Mouse (Mus musculus): ENCODE measurements around the gene 5330417H12Rik. TPM values are rescaled to one million over a fixed set of nuclear protein-coding genes. Genes with fewer than 3 reads are reported as not detected.

5330417H12Rik gene
- polyA plus RNA-seq, 1 experiment from 2014 or later = not detected

DNA sequence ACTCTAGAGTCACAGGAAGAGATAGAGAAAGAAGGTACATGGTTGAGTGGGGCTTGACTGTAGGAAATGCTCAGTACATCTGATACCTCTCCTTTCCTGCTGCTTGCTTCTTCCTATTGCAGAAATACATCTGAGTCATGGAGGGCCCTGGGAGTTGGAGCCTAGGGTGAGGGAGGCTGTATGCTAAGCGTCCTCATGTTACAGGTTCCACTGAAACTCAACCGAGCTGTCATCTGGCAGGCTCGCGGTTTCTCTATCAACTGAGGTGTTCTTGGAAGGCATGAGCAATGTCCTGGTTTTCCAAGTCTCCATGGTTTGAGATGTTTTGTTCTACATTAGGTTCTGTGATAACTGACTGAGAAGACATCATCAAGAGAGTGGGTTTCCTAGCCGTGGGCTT, 13.1 kb upstream of the 5330417H12Rik start:
- Histone ChIP-seq H3K9ac (ENCODE audit: low read length) (no peak overlapping the region), H3K9me3 (replicated peaks; ENCODE audit: control insufficient read depth, low read length) (no peaks in the 10 kb centered on the region), H3K27me3 (ENCODE audit: control insufficient read depth, insufficient read depth, low read length) (no peaks in the 10 kb centered on the region), H3K4me2 (ENCODE audit: low read depth, low read length) (no peak overlapping the region), H3K4me3 (ENCODE audit: low read length) (no peak overlapping the region), H3K27ac (ENCODE audit: low read length) (no peak overlapping the region), H3K36me3 (ENCODE audit: control insufficient read depth, insufficient read depth) (no peaks in the 10 kb centered on the region), H3K4me1 (ENCODE audit: control insufficient read depth, insufficient read depth, low read length) (no peaks in the 10 kb centered on the region)
- 71% methylated on average over 5 of the region's 5 CpGs for WGBS
- no peak for ATAC-seq (replicated peaks; ENCODE audit: extremely low read depth, insufficient read depth, low FRiP score)

DNA sequence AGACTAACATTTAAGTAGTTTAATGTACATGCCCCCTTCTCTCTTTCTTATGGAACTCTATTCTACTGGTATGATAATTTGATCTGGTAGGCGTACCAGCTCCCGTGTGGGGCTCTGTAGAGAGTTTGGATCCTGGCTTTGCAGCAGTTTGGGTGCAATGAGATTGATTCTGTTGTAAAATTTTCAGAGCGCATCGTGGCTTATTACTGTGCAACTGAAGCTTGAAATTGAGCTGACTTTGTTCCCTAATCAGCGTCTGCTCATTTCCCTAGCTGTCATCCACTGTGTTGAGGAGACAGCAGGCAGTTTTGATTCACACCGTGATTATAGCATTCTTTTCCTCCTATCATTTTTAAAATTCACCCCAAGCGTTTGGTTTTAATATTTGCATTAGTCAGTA, 12.4 kb upstream of the 5330417H12Rik start:
- H3K4me2 ChIP-seq (ENCODE audit: low read depth, low read length) = no peak overlapping the region
- no peak overlapping the region for H3K27ac ChIP-seq (ENCODE audit: low read length)
- no peak overlapping the region for H3K4me3 ChIP-seq (ENCODE audit: low read length)
- no peak overlapping the region for H3K9ac ChIP-seq (ENCODE audit: low read length)
- H3K27me3 ChIP-seq (ENCODE audit: control insufficient read depth, insufficient read depth, low read length) = no peaks in the 10 kb centered on the region
- no peak for ATAC-seq (replicated peaks; ENCODE audit: extremely low read depth, insufficient read depth, low FRiP score)
- WGBS = 82% methylated on average over 7 of the region's 7 CpGs
- no peaks in the 10 kb centered on the region for H3K4me1 ChIP-seq (ENCODE audit: control insufficient read depth, insufficient read depth, low read length)
- no peaks in the 10 kb centered on the region for H3K9me3 ChIP-seq (replicated peaks; ENCODE audit: control insufficient read depth, low read length)
- H3K36me3 ChIP-seq (ENCODE audit: control insufficient read depth, insufficient read depth) = no peaks in the 10 kb centered on the region

DNA sequence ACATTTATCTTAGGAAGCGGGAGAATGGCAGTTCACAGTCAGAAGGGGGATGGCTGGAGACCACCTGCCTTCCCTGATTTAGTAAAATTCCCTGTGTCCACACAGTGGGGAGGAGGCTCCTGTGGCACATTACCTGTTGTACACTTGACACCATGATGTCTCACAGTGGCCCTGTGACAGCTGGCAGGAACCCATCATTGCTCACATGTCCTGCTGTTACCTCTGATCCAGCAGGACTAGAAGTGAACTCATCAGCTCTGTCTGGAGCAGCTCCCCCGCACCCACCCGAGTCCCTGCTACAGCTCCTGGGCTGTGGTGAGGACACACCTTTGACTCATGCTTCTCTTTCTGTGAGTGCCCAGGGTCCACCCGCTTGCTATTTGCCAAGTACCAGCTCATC, 8.2 kb upstream of the 5330417H12Rik start:
- Histone ChIP-seq H3K4me2 (ENCODE audit: low read depth, low read length) (no peak overlapping the region), H3K4me1 (ENCODE audit: control insufficient read depth, insufficient read depth, low read length) (no peaks in the 10 kb centered on the region), H3K9ac (ENCODE audit: low read length) (no peak overlapping the region), H3K27ac (ENCODE audit: low read length) (no peak overlapping the region), H3K27me3 (ENCODE audit: control insufficient read depth, insufficient read depth, low read length) (no peaks in the 10 kb centered on the region), H3K9me3 (replicated peaks; ENCODE audit: control insufficient read depth, low read length) (no peaks in the 10 kb centered on the region), H3K4me3 (ENCODE audit: low read length) (no peak overlapping the region), H3K36me3 (ENCODE audit: control insufficient read depth, insufficient read depth) (no peaks in the 10 kb centered on the region)
- ATAC-seq (replicated peaks; ENCODE audit: extremely low read depth, insufficient read depth, low FRiP score) = no peak
- WGBS = 79% methylated on average over 4 of the region's 4 CpGs

DNA sequence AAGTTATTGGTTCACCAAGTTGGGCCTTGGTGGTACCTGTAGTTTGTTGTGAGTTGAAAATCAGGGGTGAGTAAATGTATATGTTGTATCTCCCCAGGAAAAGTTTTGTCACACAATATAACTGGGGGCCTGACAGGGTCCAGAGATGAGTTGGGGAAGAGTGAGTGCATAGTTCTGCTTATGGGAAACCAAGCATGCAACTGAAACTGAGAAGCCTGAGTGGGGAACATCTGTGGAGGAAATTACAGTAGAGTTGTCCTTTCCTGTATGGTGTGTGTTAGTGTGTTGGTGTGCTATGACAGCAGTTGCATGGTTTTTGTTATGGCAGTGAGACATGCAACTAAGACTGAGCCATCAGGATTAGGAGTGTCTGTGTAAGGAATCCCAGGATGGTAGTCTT, 3.4 kb upstream of the 5330417H12Rik start:
- no peak overlapping the region for H3K4me2 ChIP-seq (ENCODE audit: low read depth, low read length)
- ATAC-seq (replicated peaks; ENCODE audit: extremely low read depth, insufficient read depth, low FRiP score) = no peak
- no peak overlapping the region for H3K4me3 ChIP-seq (ENCODE audit: low read length)
- H3K4me1 ChIP-seq (ENCODE audit: control insufficient read depth, insufficient read depth, low read length) = no peaks in the 10 kb centered on the region
- H3K36me3 ChIP-seq (ENCODE audit: control insufficient read depth, insufficient read depth) = no peaks in the 10 kb centered on the region
- no peaks in the 10 kb centered on the region for H3K9me3 ChIP-seq (replicated peaks; ENCODE audit: control insufficient read depth, low read length)
- H3K27ac ChIP-seq (ENCODE audit: low read length) = no peak overlapping the region
- H3K27me3 ChIP-seq (ENCODE audit: control insufficient read depth, insufficient read depth, low read length) = no peaks in the 10 kb centered on the region
- no peak overlapping the region for H3K9ac ChIP-seq (ENCODE audit: low read length)

DNA sequence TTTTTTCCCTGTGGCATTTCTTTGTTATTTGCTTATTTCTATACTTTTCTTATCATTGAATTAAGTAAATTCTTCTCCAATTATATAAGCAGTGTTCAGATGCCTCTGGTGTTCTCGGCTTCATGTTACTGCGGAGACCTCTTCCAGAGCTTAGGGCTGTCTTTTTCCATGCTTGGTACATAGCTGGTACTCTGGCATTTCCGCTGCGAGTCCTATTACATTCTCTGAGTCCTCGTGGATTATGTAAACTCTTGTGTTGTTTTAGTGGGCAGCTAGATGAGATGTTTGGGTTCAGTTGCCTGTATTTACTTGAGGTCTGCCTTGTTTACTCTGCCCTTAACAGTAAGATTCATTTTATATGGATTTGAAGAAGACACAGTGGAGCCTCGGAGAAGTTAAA, 820 bp upstream of the 5330417H12Rik start:
- H3K9me3 ChIP-seq (replicated peaks; ENCODE audit: control insufficient read depth, low read length) = no peaks in the 10 kb centered on the region
- no peak overlapping the region for H3K4me3 ChIP-seq (ENCODE audit: low read length)
- no peak overlapping the region for H3K27ac ChIP-seq (ENCODE audit: low read length)
- no peaks in the 10 kb centered on the region for H3K36me3 ChIP-seq (ENCODE audit: control insufficient read depth, insufficient read depth)
- H3K9ac ChIP-seq (ENCODE audit: low read length) = no peak overlapping the region
- H3K27me3 ChIP-seq (ENCODE audit: control insufficient read depth, insufficient read depth, low read length) = no peaks in the 10 kb centered on the region
- no peaks in the 10 kb centered on the region for H3K4me1 ChIP-seq (ENCODE audit: control insufficient read depth, insufficient read depth, low read length)
- H3K4me2 ChIP-seq (ENCODE audit: low read depth, low read length) = no peak overlapping the region
- ATAC-seq (replicated peaks; ENCODE audit: extremely low read depth, insufficient read depth, low FRiP score) = no peak
- whole genome bisulfite sequencing = 79% methylated on average over 6 of the region's 6 CpGs

DNA sequence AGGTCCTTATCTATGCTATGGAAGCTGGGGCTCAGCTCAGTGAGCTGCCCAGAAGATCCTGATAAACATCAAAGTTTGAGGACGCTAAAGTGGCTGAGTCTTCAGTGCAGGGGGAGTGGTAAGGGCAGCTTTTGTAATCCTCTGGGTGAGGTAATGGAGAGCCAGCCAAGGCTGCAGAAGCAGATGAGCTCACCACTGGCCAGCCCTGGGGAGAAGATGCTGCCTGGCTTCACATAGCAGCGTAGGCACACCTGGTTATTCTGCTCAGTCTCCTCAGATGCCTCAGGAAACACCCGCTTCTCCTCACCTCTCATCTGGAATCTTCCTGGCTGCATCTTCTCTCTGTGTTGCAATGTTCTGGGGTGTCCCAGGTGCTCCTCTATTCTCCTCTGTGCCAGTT, 529 bp downstream of the 5330417H12Rik start:
- Histone ChIP-seq H3K36me3 (ENCODE audit: control insufficient read depth, insufficient read depth) (no peaks in the 10 kb centered on the region), H3K9ac (ENCODE audit: low read length) (no peak overlapping the region), H3K4me3 (ENCODE audit: low read length) (no peak overlapping the region), H3K9me3 (replicated peaks; ENCODE audit: control insufficient read depth, low read length) (no peaks in the 10 kb centered on the region), H3K27me3 (ENCODE audit: control insufficient read depth, insufficient read depth, low read length) (no peaks in the 10 kb centered on the region), H3K27ac (ENCODE audit: low read length) (no peak overlapping the region), H3K4me1 (ENCODE audit: control insufficient read depth, insufficient read depth, low read length) (no peaks in the 10 kb centered on the region), H3K4me2 (ENCODE audit: low read depth, low read length) (no peak overlapping the region)
- no peak for ATAC-seq (replicated peaks; ENCODE audit: extremely low read depth, insufficient read depth, low FRiP score)
- 35% methylated on average over 3 of the region's 3 CpGs for WGBS

DNA sequence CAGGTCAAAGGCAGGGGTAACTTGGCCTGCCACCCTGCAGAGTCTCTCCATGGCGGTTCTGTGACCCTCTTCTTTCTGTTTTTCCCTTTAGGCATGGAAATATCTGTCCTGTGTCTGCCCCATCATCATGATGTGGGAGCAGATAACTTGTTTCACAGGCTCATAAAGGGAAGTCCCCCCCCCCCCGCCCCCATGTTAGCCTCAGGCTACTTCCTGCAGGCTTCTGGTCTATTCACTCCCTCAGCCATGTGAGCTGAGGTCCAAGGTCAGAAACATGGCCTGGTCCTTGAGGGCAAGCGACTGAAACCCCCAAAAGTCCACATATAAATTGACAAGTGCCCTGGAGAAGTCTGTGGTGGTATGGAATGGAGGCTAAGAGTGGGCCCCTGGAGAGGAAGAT, 4.8 kb downstream of the 5330417H12Rik start:
- Histone ChIP-seq H3K27ac (ENCODE audit: low read length) (no peak overlapping the region), H3K4me1 (ENCODE audit: control insufficient read depth, insufficient read depth, low read length) (no peaks in the 10 kb centered on the region), H3K27me3 (ENCODE audit: control insufficient read depth, insufficient read depth, low read length) (no peaks in the 10 kb centered on the region), H3K4me2 (ENCODE audit: low read depth, low read length) (no peak overlapping the region), H3K9me3 (replicated peaks; ENCODE audit: control insufficient read depth, low read length) (no peaks in the 10 kb centered on the region), H3K9ac (ENCODE audit: low read length) (no peak overlapping the region), H3K4me3 (ENCODE audit: low read length) (no peak overlapping the region), H3K36me3 (ENCODE audit: control insufficient read depth, insufficient read depth) (no peaks in the 10 kb centered on the region)
- 72% methylated on average over 3 of the region's 3 CpGs for WGBS
- no peak for ATAC-seq (replicated peaks; ENCODE audit: extremely low read depth, insufficient read depth, low FRiP score)

DNA sequence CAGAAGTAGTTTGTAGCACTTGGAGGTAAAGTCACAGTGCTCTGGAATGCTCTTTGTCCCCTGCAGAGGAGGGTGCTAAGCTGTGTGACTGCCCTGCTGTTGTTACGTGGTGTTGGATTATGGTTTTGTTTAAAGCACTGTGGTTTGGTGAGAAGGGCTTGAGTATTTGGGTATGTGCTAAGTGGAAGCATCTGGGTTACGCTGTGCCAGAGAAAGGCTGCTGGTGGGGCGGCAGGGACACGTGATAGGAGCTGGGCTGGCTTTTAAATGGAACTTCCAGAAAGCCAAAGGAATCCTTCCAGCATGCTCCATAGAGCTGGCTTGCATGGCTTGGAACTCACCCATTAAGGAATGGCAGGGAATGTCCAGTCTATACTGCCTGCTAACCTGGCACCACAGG, 5.7 kb downstream of the 5330417H12Rik start:
- Histone ChIP-seq H3K36me3 (ENCODE audit: control insufficient read depth, insufficient read depth) (no peaks in the 10 kb centered on the region), H3K27me3 (ENCODE audit: control insufficient read depth, insufficient read depth, low read length) (no peaks in the 10 kb centered on the region), H3K4me3 (ENCODE audit: low read length) (no peak overlapping the region), H3K4me2 (ENCODE audit: low read depth, low read length) (no peak overlapping the region), H3K4me1 (ENCODE audit: control insufficient read depth, insufficient read depth, low read length) (no peaks in the 10 kb centered on the region), H3K9ac (ENCODE audit: low read length) (no peak overlapping the region), H3K9me3 (replicated peaks; ENCODE audit: control insufficient read depth, low read length) (no peaks in the 10 kb centered on the region), H3K27ac (ENCODE audit: low read length) (no peak overlapping the region)
- no peak for ATAC-seq (replicated peaks; ENCODE audit: extremely low read depth, insufficient read depth, low FRiP score)
- WGBS = 57% methylated on average over 4 of the region's 4 CpGs

DNA sequence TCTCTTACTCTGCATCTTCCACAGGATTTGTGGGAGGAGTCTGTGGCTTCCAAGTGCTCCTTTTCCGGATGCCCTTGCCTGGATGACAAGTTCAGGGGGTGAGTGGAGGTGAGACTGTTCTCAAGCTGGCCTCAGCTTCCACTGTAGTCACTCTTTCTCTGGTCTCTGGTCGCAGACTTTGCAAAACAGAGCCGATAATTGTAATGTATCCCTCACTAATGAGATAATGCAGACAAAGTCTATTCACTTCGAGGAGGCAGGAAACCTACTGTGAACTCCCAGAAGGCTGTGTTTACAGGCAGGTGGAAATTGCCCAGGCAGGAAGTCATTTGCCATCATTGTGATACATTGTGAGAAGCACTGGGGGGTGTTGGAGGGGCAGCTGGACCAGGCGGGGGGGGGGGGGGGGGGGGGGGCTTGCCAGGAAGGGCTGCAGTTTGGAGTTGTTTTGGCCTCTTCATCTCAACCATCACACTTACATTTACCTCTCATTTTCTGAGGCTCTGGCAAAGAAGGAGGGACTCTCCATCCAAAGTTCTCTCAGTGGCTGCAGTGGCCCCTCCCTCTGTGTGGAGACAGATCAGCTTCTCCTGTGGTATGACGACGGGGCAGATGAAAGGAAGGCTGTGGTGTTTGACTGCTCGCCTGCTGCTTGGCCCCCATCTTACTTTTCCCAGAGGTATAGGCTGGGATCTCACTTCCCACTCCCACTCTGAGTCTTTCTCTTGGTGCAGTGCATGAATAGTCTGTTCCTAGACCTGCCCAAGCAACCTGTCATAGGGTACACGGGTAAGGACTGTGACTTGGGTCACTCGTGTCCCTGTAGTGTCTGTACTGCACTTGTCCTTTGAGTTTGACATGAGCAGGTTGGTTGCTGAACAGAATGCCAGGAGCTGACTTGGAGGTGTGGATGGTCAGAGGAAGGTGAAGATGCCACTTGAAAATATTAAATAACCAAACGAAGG, 6.7 kb downstream of the 5330417H12Rik start:
- no peaks in the 10 kb centered on the region for H3K36me3 ChIP-seq (ENCODE audit: control insufficient read depth, insufficient read depth)
- no peak overlapping the region for H3K4me2 ChIP-seq (ENCODE audit: low read depth, low read length)
- H3K27me3 ChIP-seq (ENCODE audit: control insufficient read depth, insufficient read depth, low read length) = no peaks in the 10 kb centered on the region
- no peak overlapping the region for H3K9ac ChIP-seq (ENCODE audit: low read length)
- WGBS = 39% methylated on average over 10 of the region's 11 CpGs
- no peak for ATAC-seq (replicated peaks; ENCODE audit: extremely low read depth, insufficient read depth, low FRiP score)
- H3K4me1 ChIP-seq (ENCODE audit: control insufficient read depth, insufficient read depth, low read length) = no peaks in the 10 kb centered on the region
- H3K4me3 ChIP-seq (ENCODE audit: low read length) = no peak overlapping the region
- no peaks in the 10 kb centered on the region for H3K9me3 ChIP-seq (replicated peaks; ENCODE audit: control insufficient read depth, low read length)
- no peak overlapping the region for H3K27ac ChIP-seq (ENCODE audit: low read length)
